Mouse (Mus musculus): Measurements from ENCODE around the gene Pard3b.
"Not testable (repeated sequence)": the region's sequence is repeated elsewhere in the genome, so short reads cannot be mapped to it uniquely, and the experiment has no call there.

Gene Pard3b

DNA sequence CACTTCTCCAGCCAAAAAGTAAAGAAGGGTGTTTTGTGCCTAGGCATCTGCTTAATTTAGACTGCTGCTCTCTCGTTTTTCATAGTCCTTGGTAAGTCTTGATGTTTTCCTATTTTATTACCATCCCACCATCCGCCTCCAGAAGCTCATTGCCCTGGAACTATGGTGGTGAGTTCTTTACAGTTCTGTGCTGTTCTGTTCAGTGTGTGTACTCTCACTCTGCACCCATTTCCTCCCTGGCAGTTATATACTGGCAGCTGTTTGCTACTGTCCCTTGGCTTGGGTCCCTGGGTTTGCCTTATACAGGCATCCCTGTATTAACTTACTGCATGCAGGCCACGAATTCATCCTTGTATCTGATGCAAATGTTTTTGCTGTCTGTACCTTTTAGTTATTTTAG is 956.8 kb downstream of the Pard3b start:
- DNase-seq = no peak

DNA sequence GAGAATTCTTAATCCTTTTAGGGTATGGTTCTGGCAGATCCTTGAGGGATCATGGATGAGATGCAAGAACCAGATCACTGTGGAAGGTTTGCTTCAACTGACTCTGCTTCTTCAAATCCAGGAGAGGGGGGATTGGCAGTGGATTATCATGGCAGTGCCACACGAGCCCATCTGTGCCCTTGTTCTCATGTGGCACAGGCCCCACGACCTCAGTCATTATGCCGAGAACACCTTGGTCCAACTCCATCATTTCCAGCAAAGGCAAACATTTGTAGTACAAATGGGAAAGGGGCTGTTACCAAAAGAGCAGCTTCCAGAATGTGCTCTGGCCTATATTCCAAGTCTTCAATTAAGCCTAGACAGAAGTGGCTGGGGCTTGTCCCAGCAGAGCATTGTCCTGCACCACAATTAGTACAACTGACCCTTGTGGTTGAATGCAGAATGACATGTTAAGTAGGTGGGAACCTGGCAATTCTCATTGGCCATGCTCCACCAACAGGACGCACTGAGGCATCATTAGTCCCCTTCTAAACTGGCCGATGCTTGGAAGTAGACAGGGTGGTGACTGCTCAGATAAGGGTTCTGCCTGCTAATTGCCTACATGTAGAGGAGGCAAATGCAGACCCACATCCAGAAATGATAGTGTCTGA is 959.3 kb downstream of the Pard3b start:
- no peak for DNase-seq

DNA sequence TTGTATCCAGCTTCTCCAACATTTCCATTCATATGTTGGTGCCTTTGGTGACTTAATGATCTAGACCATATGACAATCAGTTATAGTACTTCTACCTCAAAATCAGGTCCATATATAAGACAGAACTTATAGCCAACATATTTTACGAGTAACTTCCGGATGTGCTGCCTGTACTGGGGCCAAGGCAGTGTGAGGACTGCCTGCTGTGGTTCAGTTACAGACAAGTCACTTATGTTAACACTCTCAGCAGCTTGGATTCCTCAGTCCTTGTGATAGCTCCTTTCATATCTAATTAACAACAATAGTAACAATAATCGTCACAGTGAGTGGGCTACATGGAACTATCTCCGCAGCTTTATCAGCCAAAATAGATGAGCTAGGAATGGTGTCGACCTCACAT is 959.9 kb downstream of the Pard3b start:
- DNase-seq = no peak

DNA sequence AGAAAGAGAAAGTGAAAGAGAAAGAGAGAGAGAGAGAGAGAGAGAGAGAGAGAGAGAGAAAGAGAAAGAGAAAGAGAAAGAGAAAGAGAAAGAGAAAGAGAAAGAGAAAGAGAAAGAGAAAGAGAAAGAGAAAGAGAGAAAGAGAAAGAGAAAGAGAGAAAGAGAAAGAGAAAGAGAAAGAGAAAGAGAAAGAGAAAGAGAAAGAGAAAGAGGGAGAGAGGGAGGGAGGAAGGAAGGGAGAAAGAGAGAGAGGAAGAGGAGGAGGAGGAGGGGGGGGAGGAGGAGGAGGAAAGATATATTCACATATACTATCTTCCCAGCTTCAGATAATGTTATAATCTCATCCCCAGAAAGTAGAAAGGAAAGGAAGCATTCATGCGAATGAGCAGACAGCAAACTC is 966.0 kb downstream of the Pard3b start:
- not testable (repeated sequence) for DNase-seq

DNA sequence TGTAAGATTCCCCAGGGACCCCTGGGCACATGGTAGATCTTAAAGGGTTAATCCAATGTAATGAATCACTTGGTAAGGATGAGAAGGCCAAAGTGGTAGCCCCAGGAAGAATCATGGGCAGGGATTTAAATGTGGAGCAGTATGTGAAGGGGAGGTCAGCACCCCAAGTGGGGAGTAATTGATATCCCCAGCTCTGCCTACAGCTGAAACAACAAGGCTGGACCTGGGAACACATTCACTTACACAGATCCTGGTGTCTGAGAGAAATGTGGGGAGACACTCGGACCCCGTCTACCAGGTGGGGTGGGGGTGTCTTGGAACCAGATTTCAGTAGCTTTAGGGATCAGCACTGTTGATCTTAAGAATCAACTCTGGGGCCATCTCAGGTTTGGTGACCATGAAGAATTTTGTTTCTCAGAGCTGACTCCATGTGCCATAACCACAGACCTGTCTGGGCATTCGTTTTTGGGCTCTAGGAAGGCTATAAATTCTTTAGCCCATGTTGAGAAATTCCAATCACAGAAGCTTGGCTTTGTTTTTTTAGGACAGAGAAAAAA is 979.6 kb downstream of the Pard3b start:
- DNase-seq = no peak

DNA sequence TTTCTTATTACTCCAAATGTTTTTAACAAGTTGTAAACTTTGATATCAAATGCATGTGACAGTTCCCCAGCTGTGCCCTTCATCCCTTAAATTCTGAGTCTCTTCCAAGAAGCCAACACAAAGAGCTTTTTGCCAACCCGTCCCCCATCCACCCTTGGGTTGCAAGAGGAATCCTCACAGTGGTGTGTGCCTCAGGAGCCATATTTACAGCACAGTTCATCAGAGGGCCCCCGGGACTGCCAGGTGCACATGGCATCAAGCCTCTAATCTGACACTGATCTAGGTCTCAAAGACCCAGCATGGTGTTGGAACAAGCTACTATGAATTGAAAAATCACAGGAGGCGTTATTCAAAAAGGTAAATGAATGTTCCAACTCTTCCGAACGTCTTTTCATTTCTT is 980.8 kb downstream of the Pard3b start:
- no peak for DNase-seq

DNA sequence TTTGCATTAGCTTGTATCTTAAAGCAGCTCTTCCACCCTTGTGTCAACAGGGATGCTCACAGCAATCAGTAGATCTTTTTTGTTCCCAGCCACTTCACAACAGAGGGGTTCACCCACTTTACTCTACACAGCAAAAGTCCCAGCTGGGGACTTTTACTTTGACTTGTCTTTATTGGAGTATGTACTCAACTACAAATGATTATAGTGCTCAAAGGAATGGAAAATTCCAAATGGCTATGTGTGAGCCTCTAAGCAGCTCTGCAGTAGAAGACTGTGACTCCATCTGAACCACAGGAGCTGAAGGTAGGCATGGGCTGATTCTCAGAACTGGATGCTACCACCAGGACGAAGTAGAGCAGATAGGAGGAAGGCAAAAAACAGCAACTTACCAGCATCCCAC is 983.8 kb downstream of the Pard3b start:
- no peak for DNase-seq

DNA sequence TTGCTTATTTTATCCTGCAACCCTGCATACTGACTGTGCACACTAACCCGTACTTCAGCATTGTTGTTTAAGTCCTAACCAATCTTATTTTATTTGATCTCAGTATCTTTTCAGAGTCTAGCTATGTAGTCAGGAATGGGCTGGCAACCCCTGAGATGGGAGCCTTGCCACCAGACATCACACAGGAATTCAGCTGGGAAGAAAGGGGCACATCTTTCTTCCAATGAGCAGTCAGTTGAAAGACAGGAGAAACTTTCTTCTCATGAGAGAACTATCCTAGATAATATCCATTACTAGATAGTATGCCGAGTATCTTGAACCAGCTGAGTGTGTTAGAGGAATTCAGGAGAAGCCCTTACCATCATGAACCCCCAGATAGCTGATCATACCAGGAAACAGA is 985.5 kb downstream of the Pard3b start:
- DNase-seq = no peak

DNA sequence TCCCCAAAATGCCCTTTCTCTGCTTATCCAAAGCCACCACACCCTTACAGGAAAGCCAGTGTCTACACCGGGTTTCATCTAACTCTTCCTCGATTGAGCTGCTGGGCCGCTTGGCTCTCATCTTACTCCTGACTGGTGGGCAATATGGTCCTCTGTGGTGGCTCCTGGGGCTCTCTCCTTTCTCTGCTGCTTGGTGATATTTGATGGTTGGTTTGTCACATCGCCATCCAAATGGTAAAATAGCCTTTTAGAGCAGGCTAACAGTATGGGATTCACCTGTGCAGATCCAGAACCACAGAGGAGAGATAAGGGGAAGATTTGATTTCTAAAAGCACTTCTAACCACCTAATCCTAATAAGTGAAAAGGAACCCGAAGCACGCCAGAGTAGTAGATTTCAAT is 986.2 kb downstream of the Pard3b start:
- DNase-seq = no peak

DNA sequence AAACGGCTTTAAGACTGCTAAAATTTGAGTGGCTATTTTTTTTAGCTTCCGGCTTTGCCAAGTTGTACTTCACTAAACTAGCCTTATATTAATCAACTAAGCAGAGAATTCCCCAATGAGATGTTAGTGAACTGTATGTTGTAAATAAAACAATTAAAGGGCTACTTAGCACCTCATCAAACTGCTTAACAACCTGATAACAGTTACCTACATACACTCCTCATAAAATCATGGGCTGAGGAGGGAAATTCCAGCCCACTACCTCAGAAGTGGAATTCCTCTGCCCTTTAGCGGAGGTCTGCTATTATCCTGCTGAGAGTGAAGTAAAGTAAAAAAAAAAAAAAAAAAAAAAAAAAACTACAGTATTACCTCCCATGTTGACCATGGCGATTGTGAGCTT is 986.7 kb downstream of the Pard3b start:
- DNase-seq = no peak

DNA sequence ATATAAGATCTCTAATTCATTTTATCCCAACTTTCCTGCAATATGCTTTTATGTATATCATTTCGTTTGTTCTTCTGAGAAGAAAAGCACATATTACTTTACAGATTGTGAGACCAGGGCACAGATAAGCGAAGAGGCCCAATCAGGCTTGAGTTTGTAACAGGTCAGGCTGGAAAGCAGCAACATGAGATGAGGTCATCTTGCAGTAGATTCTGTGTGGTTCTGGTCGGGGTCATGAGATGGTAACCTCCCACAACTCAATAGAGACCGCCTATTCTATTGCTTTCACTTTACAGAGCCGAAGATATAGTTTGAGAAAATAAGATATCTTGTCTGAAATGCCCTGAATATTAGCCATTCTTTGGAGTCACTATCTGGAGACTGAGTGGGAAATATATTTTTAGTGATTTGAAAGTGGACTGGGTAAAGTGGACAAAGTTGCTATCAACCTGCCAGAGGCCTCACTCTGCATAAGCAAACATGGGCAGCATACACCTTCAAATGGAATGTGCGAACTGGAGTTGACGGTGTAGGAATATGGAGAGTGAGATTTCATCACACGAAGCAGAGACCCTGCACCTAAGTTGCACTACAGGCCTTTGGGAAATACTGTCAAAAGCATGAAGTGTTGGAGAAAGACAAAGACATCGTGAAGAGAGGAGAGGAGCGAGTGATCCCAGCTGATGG is 987.3 kb downstream of the Pard3b start:
- DNase-seq = no peak

DNA sequence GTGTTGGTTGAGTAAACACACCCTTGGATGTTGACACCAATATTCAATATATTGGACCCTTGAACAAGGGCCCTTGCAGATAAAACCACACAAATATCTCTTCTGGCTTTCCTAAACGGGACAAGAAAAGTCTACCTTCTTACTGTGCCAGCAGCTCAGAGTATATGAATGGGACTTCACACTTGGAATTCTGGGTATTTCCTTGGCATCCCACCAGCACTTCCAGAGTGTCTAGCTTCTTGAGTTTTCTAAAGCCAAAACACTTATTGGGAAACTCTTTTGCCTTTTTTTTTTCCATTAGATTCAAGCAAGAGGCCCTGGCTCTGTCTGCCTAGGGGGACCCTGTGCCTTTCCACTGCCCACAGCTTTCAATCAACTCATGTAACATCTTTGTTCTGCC is 991.3 kb downstream of the Pard3b start:
- no peak for DNase-seq

DNA sequence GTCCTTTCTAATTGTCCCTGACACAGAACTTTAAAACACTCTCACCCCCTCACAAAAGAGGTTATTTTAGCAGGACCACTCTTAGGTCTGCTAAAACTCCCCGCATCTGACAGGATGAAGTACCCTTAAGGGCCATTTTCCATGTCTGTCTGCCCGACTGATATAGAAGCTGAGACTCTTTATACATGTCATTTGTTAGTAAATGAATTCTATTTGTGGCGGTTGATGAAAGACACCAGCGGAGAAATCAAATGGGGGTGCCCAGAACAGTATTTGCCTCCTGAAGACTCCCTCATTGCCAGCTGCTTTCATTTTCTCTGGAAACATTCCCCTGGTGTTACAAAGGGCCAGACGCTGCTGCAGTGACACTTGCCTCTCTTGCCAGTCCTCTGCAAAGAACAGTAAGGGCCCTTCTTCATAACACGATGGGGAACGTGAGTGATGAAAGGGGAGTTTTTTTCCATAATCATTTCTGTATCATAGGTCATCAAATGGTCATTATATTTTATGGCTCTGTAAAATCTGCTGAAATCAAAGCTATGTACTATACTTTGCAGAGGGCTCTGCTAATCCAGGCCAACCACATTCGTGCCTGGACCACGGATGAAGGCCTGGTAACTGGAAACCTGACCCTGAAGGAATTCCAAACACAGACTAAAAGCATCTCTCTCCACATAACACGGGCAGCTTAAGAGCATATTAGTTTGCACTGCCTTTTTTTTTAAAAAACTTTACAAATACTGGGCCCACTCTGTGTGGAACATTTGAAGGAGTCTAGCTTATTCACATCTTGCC is 993.1 kb downstream of the Pard3b start:
- no peak for DNase-seq

DNA sequence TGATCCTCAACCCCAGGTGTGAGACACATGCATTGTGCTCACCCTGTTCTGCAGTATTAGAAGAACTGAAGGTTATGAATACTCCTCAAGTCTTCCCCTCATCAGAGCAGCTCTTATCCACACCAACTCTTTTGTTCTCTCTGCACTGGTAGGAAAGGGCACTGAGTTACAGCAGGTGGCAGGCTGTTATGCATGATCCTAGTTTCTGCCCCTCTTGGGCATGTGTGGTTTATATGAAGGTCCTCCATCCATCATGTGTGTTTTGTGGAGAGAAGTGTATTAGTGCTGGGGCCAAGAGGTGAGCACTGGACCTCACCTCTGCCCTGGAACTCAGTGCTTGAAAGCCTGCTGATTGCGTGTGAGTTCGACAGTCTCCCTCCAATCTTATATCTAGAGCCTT is 994.3 kb downstream of the Pard3b start:
- no peak for DNase-seq

DNA sequence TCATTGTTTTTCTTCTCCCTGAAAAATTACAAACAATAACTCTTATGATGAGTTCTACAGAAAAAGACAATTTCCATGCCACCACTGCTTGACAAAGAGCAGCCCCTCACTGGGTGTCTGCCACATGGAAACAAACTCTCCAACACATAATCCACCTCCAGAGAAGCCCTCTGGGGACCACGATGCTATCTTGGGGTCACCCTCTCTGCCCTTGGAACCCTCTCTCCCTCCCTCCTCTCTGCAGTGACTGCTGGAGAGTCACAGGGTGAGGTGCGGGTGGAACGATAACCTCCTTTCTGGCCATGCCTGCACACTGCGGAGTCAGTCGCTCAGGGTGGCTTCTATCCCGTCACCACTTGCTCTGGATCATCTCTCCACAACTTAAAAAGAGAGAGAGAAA is 996.6 kb downstream of the Pard3b start:
- no peak for DNase-seq

DNA sequence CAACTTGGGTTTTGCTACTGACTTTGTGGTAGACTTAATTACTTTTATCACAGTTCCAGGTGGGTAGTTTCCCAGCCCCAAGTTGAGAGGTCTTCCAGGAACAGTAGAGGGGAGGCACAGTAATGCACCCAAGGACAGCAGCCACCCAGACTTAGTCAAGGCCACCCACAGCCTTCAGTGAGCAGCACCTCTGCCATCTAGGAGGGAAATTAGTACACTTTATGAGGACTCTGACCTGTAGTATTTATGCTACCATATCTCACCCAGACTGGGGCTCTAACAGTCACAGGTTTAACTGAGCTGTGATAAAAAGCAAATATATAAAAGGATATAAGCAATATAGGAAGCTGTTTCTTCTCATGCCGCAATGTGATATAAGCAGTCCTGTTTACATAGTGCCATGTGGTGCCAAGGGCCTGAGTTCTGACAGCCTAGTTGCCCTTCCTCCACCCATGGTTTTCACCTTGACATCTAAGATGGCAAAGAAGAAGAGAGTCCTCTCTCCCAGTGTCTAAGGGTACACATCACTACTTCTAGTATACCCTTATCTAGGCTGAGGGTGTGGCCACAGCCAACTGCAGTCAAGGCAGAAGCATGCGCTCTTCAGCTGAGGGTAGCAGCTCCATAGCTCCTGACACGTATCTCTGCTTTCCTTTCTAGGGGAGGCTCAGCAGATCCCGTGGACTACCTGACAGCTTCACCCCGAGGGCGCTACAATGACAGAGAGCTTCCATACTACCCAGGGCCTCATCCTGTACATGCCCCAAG is 998.5 kb downstream of the Pard3b start:
- no peak for DNase-seq

DNA sequence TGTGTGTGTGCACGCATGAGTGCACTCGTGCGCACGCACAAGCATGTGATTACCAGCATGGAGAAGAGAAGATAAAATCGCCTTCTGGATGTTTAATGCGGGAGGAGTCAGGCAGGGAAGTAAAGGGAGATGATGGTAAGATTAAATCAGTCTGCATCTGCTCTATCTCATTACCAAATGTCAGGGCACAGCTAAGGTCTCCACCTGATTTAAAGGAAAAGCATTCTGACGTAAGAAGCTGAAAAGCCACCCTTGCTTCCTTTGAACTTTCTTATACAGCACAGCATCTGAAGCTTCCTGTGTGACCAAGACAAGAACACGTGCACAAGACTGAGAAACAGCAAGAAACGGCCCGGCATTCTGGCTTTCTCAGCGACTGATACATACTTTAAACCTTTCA is 1000.4 kb downstream of the Pard3b start:
- no peak for DNase-seq

DNA sequence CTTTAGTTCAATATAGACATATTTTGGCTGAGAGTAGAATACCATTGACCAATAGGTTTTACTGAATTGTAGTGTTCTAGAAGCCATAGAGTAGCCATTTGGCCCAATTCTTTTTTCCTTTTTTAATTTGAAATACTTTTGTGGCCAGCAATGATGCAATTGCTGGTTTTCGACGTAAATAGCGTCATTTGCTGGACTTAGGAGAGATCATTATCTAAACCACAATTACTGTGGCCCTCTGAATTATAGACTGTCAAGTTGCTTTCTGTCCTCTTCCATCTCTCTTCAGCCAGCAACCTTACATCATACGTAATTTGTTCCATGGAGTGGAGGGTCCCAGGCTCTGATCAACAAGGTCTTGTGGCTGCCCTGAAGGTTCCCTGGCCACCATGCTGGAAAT is 1000.8 kb downstream of the Pard3b start:
- DNase-seq = no peak

DNA sequence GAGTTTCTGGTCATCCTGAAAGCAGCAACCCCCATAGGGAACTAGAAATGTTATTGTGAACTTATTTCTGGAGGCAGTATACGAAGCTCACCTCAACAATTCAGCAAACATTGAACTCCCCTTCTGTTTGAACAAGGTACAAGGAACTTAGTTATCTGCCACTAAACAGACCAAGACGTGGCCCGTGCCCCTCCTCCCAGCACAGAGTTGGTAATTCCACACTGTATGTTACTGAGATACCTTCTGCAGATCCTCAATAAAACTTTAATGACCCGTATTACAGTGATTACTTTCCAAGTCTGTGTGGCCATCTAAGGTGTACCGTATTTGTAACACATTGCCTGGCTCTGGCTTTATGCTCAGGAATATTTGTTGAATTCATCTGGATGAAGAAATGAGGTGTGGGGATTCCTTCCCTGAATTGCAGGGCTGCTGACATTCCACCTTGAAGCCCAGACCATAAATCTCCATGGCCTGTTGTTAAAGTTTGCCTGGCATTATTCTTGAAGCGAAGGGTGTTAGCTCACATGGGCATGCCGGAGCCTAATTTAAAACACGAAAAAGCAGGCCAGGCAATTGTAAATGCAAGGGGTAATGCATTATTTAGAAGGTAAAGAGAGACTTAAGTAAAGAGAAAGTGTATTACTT is 1006.1 kb downstream of the Pard3b start:
- DNase-seq = no peak

DNA sequence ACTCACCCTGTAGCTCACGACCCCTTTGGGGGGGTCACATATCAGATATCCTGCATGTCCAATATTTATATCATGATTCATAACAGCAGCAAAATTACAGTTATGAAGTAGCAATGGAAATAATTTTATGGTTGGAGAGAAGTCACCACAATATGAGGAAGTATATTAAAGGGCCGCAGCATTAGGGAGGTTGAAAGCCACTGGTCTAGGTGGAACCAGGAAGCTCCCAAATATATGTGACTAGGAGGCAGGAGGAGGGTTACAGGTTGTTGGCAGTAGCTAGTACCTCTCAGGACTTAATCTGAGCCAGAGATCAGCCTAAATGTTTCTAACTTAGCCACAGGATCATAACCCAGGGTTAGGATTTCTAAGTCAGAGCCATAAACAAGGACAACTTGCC is 1008.2 kb downstream of the Pard3b start:
- DNase-seq = no peak

DNA sequence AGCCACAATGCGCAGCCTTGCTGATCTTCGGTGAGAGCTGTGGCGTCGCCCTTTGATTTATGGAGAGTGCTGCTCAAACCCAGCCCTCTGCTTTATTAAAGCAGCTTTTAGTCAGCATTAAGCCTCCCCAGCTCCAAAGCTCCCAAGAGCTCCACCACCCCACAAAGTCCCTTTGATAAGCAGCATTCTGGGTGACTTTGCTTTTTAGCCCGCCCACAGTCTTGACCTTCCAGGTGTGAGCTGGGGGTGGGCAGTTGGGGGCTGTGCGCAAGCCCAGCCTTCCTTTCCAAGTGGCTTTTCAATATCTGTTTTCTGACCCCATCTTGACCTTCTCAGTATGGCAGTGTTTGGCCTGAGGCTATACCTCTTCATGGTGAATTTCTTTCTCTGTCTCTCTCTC is 1009.5 kb downstream of the Pard3b start:
- no peak for DNase-seq

DNA sequence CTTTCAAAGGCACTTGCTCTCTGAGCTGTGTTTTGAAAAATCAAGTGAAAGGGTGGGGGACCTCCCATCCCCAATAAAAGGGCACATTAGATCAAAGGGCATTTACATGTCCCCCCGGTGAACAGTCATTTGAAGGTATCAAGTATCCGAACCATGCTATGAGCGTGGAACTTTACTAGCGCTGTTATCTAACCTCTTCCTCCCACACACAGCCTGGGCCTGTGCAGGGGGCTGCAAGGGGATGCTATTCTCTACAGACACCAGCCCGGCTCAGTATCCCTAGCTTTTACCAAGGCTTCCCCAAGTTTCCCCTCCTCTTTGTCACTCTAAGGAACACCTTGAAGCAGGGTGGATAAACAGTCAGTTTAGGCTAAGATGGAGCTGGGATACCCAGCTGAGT is 1010.0 kb downstream of the Pard3b start:
- no peak for DNase-seq

DNA sequence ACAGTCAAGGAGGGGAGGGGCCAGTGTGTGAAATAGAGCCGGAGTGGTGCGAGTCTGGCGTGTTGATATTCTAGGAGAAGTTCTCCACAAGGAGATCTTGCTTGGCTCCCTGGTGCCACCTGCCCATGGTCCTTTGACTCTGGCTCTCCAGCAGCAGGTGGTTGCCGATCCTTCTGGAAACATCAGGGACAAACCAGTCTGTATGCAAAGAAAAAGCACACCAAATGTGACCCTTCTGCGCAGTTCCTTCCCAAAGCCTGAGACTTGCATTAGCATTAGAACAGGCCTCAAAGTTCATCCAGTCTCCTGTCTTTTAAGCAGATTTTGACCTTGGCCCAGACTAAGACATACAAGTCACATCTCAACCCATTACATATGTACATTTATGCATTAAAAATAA is 1011.9 kb downstream of the Pard3b start:
- DNase-seq = no peak
